Mouse (Mus musculus) cerebellum, adult 11-12 months (tissue): Measurements from ENCODE around the gene Olfr1.

Source experiments
- DNase-seq: peaks from one replicate; pipeline ENCODE4 v3.0.0; 2022

The Olfr1 gene

GRCm38 (mm10) chr11:73399514-73399913 is at the start of gene Olfr1:
TSS of gene Olfr1 (minus strand) at chr11:73399614.
- no peak for DNase-seq

- DNase-seq, result no peak
Measured at GRCm38 (mm10) chr11:73428377-73428776, 29.0 kb upstream of the Olfr1 start, which contains the start of gene Olfr378. TSS of gene Olfr378 (minus strand) at chr11:73428477.

DNA sequence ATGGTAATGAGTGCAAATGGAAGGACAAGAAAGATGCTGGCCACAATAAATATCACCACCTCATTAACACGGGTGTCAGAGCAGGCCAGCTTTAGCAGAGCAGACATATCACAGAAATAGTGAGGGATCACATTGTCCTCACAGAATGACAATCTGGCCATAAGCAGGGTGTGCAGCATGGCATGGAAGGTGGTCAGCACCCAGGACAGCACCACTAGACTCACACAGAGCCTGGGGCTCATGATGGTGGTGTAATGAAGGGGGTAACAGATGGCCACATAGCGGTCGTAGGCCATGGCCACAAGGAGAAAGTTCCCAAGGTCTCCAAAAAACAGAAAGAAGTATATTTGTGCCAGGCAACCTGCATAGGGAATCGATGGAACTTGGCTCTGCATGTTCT is 4.0 kb downstream of the Olfr1 start:
- DNase-seq, result no peak

- no peak for DNase-seq
Measured at GRCm38 (mm10) chr11:73370946-73371345, 28.5 kb downstream of the Olfr1 start, which contains the start of gene Olfr376. TSS of gene Olfr376 (plus strand) at chr11:73371246.

GRCm38 (mm10) chr11:73350483-73350882 is 48.9 kb downstream of the Olfr1 start, which contains the start of gene Olfr20:
TSS of gene Olfr20 (plus strand) at chr11:73350783.
- no peak for DNase-seq
